Mouse (Mus musculus): ENCODE measurements at regions not wholly inside any gene's neighbourhood (a gene's known extent, or its start where the extent isn't known, plus 50 kb on each side); places are given as distances from the start of the nearest gene placed in this dataset.

DNA sequence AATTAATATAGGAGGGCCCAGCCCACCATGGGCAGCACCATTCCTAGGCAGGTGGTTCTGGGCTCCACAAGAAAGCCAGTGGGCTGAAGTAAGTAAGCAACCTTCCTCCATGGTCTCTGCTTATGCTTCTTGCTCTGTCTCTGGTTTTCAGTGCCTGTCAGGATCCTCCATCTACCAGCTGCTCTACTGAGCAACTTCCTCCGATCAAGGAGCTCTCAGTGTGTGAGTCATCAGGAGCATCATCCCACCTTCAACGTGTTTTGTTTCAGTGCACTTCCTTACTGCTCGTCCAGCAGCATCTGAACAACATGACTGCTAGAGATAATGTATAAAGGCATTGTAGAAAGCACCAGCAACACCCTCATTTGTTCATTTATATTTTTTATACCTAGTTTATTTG lies 368.0 kb downstream of the Pdcd6ip start:
- DNase-seq: no peak
- intact Hi-C loops (cut with DNase I): no loop called here

DNA sequence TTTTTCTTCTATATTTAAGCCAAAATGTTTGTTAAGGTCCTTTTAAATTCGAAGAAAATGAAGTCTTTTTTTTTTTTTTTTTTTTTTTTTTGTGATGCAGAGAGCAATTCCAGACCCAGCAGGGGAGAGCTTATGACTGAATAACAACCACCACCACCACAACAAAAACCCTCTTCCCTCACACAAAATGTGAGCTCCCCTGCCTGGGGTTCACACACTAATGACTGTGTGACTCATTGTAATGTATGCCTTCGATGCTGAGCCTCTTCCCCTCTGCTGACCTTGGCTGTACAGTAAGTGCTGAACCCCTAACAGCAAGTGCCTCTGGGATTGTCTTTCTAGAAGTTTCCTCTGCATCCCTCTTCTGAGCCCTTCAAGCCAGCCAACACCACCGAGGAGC lies 383.6 kb downstream of the Pdcd6ip start:
- DNase-seq: no peak
- intact Hi-C loops (cut with DNase I): no loop called here

DNA sequence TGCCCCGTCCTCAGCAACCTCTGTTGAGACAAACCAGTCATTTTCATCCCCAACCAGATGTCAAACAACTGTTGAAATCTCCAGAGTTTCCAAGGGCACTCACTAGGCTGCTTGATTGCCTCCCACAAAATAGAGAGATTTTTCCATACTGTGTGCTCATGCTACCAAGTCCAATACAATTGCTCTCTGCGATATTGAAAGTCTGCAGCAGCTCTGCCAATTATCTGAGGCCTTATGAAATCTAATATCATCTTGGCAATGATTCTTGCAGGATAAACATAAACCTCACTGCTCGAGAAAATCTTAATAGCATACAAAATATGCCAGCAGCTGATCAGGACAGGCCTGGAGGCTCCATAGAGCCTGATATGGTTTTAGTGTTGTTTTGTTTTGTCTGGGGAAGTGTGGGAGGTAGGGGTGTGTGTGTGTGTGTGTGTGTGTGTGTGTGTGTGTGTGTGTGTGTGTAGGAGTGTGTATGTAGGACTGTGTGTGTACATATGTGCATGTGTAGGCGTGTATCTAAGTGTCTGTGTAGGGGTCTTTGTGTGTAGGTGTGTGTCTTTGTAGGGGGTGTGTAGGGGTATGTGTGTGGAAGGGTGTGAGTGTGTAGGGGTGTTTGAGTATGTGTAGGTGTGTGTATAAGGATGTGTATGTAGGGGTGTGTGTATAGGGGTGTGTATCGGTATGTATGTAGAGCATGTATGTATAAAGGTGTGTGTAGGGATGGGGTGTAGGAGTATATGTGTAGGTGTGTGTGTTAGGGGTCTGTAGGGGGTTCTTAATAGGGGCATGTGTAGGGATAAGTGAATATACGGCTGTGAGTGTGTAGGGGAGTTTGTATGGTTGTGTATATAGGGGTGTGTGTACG lies 398.1 kb downstream of the Pdcd6ip start:
- no peak for DNase-seq
- intact Hi-C loops (cut with DNase I): no loop called here

DNA sequence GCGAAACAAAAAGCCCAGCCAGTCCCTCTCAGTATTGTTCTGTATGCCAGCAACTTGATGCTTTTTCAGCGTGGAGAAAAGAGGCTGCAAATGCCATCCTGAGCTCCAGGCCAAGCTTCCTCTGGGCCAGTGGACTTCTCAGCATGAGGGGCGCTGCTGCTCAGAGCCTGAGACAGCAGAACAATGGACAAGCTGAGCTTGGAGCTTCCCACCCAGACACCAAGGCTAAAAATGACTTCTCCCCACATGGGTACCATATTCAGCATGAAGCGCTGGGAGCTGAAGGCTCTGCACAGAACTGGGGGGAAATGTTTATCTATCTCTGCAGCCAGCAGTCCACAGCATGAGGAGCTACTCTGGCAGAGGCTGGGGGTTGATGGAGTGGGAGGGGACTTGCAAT lies 402.3 kb downstream of the Pdcd6ip start:
- intact Hi-C loops (cut with DNase I): no loop called here
- DNase-seq: no peak

DNA sequence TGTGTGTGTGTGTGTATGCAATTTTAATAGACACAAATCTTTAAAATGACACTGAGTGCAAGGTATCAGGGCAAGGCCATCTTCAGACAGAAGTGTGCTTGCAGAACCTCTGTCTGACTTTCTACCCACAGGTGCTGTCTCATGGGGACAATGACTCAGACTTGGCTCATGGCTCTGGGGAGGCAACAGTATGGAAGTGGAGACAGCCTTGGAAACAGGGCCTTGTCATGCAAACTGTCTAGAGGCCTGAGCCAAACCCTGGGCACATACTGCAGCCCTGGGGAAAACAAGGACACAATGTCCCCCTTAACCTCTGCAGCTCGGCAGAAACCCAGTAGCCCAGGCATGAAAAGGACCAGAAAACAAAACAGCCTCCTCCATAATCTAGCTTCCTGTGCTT lies 405.6 kb downstream of the Pdcd6ip start:
- no peak for DNase-seq

DNA sequence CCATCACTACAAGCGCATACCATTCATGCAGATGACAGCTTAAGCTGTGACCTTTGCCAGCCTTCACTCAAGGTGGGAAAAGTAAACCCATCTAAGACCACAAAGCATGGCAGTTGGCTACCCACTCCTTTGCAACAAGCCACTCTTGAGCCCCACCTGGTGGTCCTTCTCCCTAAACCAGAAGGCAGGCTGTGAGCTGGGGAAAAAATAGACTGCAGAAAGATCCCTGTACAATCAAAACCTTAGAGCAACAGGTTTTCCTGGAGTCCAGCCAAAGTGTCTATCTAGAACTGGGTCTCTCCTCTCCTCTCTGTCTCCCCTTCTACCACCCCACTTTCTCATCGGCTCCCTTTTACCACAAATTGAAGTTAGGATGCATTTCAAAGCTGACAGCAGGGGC lies 407.2 kb downstream of the Pdcd6ip start:
- intact Hi-C loops (cut with DNase I): no loop called here
- DNase-seq: no peak

More for the DNA sequence above, 405.6 kb downstream of the Pdcd6ip start:
- intact Hi-C loops (cut with DNase I): no loop called here

DNA sequence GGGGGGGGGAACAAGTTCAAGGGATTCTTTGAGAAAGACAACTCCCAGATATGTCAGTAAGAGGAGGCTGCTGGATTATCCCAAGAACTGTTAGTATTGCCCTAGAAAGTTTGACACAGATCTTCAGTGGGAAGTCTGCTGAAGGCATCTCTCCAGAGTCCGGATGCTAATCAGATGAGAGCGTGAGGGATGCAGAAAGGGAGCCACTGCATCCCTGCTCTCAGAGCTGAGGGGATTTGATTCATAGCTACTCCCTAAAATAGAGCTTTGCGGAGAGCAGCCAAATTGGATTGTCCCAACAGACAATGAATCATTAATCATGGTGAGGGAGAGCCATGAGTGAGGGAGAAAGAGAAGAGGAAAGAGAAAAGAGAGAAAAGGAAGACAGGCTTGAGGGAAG lies 408.2 kb downstream of the Pdcd6ip start:
- intact Hi-C loops (cut with DNase I): no loop called here
- DNase-seq: no peak

DNA sequence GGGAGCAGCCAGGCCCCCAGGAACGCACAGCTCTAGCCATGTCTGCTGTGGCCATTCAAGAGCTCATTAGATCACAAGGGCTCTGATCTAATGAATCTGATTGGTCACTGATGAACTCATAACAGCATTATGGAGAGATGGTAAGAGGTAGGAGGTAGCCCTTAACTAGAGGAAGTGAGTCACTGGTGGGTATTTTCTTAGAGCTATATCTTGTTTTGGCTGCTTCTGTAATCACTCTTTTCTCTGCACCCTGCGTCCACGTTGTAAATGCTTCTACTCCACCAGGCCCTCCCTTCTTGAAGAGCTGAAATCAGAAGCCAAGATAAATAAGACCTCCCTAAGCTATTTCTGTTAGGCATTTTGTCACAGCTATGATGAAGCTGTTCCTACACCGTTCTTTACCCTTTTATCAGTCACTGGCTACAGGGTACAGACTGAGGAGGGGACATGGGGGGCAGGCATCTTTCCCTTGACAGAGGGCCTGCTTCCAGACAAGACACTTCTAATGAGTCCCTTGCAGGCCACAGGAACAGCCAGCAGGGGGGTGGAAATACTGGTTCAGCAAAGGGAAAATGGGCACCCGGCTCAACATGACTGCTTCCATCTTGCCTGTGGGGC lies 412.1 kb downstream of the Pdcd6ip start:
- intact Hi-C loops (cut with DNase I): no loop called here
- no peak for DNase-seq

DNA sequence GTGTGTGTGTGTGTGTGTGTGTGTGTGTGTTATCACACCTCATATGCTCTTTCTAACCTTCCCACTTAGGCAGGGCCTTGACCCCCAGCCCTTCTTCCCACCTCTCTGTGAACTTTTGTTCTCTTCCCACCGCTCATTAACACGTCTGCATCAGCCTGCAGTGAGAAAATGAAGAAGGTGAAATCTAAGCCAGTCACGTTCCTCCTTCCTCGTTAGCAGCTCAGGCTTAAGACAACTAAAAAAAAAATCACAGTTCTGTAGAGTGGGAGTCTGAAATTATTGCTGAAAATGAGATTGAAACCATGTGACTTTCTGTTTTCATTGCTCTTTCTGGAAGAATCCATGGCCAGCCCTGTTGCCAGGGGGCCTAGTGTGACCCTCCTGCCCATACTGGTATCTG lies 420.7 kb downstream of the Pdcd6ip start:
- intact Hi-C loops (cut with DNase I): no loop called here
- DNase-seq: no peak

DNA sequence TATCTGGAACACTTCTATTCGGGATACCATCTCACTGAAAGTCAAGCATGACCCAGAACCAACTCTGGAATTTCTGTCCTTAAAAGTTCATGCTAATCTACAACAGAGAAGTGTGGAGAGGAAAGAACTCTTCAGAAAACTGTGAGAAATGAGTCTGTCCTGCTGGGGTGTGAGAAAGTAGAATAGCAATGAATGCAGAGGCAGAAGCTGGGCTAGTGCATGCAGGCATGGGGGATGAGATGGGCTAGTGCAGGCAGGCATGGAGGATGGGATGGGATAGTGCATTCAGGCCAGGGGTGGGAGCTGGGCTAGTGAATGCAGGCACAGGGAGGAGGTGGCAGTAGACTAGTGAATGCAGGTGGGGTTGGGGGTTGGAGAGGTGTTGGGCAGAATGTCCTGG lies 424.8 kb downstream of the Pdcd6ip start:
- DNase-seq: no peak
- intact Hi-C loops (cut with DNase I): no loop called here

DNA sequence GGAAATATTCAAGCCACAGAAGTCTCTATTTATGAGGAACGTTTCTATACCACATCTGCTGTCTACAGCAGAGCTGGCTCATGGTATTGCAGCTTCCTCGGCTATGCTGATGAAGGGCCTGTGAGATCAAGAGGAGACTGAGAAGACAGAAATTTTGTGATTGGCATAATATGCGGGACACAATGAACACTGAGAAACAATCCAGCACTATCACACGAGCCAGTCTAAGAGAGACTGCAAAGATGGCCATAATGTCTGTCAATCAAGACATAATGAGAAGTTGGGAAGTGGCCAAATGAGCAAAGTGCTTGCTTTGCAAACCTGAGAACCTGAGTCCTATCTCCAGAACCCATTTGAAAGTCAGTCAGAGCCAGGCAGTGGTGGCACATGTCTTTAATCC lies 437.5 kb downstream of the Pdcd6ip start:
- no peak for DNase-seq
- intact Hi-C loops (cut with DNase I): no loop called here

DNA sequence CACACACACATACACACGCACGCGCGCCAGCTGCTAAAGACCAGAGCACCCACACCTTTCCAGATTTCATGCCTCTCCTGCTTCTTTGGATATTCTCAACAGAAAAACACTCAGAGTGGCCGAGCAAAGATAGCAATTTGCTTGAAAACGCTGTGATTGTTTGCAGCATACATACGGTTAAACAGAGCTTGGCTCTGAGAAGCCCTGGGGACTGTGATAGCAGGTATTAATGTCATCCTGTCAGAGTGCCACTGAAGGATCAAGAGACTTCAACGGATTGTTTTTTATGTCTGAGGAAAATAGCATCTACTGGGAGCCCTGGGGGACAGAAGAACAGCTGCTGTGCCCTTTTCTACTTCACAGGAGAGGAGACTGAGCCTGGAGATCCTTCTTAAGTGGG lies 440.4 kb downstream of the Pdcd6ip start:
- DNase-seq: no peak
- intact Hi-C loops (cut with DNase I): no loop called here

DNA sequence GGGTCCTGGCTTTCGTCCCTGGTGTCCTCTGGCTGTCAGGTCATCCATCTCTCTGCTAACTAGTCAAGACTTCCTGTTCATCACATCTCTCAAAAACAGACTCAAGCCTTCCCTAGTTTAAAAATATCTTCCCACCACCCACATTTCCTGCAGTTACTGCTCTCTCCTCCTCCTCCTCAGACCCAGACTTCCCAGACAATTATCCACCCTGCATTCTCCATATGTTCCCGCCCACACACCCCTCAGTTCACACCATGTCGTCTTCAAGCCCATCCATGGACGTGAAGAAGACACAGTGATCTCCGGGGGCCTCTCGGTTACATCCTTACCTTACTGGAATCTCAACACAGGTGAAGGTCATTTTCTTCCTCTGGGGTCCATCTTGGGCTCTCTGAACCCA lies 444.4 kb downstream of the Pdcd6ip start:
- intact Hi-C loops (cut with DNase I): no loop called here
- no peak for DNase-seq

DNA sequence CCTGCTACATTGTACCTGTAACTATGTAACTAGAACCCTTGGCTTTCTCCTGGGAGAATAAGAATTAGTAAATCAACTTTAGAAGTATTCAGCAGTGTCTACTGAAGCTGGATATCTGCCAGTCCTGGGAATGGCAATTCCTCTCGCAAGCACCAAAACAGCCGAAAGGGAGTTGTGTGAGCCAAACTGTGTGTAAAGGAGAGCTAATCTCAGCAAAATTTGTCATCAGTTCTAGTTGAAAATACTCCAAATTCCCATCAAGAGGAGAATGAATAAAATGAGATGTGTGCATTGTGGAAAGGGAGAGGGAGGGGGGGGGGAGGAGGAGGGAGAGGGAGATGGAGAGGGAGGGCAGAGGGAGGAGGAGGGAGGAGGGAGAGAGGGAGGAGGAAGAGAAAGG lies 447.8 kb downstream of the Pdcd6ip start:
- intact Hi-C loops (cut with DNase I): no loop called here
- DNase-seq: no peak

DNA sequence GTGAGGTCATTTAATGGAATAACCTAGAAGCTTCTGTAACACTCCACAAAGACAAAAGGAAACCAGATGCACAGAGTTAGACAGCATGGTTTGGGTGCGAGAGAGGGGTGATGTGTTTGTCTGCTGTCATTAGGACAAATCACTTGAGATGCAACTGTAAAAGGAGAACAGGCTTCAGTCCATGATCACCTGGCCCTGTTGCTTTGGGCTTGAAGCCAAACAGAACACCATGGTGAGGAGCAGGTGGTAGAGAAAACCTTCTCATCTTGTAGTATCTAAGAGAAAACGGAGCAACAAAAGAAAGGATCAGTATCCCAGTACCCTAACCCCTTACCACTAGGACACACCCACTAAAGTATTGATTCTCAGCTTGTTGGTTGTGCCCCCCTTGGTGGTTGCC lies 449.5 kb downstream of the Pdcd6ip start:
- intact Hi-C loops (cut with DNase I): no loop called here
- no peak for DNase-seq

DNA sequence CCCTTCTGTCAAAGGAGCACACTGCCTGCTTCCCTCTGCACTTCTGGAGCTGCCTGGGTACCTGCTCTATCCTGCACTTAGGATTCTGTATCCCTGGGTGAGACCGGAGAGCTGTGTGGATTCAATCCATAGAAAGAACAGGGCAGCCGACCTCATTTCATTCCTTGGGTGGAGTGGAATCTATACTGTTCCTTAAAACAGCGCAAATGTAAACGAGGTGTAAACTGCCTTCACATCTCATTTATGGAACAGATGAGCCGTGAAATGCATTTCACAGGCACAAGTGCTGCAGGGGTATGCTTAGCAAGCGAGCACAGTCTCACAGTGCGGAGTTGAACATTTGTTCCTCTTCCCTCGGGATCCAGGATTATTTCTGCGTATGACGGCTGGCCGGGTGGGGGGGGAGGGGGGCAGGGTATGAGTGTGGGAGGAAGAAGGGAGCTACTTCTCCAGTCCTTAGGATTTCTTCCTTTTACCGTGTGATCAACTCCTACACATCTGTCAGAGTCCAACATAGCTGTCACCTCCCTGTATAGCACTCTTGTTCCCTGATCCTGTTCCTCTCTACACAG lies 459.3 kb downstream of the Pdcd6ip start:
- DNase-seq: no peak
- intact Hi-C loops (cut with DNase I): no loop called here

DNA sequence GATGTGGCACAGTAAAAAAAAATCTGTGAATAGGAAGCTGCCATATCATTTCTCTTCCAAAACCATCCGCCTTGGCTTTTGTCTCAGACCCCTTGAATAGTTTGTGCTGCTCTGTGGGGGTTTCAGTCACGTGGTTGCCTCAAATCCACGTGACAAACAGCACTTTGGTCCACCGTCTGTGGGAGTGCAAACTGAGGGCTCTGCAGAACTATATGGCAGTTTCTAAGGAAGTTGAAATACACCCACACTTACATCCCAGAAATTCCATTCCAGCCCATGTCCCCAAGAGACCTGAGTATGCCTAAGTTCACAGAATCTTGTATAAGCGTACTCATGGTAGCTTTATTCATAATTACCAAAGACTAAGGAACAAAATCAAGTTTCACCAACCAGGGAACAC lies 460.1 kb downstream of the Pdcd6ip start:
- DNase-seq: no peak
- intact Hi-C loops (cut with DNase I): no loop called here

DNA sequence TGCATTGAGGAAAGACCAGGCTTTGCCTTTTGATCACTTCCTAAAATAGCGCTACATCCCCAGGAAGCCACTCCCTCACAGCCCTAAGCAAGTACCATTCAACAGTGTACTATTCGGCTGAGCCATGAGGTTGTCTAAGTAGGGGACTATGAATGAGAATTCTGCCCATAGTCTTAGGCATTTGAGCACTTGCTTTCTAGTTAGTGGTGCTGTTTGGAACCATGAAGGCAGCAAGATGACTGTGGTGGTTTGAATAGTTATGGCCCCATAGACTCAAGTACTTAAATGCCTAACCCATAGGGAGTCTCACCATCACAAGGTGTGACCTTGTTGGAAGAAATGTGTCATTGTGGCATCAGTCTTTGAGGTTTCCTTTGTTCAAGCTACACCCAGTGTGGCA lies 464.2 kb downstream of the Pdcd6ip start:
- DNase-seq: no peak
- intact Hi-C loops (cut with DNase I): no loop called here

DNA sequence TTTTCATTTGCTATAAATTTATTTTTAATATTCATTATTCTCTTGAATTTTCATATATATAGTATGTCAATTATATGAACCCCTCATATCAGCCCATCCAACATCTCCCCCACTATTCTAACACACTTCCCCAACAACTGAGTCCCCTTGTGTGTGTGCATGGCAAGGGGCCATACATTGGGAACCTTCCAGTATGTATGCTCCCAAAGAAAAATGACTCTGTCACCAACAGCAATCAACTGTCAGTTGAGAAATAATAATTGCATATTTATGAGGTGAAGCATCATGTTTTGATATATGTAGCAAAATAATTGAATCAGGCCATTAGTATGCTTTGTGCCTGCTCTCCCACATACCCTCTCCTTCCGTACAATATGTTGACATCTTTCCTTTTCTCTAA lies 474.7 kb downstream of the Pdcd6ip start:
- intact Hi-C loops (cut with DNase I): no loop called here
- DNase-seq: no peak

DNA sequence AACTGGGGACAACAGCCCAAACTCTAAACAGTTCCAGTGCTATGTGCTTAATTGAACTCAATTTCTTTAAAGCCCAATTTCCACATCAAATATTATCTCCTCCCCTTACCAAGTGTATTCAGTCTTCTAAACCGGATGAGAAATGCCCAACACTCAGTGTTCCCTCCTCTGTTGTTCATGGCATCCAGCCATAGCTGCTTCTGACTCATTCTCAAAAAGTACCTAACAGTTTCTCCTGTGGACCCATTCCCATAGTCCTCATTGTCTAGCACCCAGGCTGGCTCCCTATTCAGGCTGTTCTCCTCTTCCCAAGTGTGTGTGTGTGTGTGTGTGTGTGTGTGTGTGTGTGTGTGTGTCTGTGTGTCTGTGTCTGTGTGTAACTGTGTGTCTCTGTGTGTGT lies 478.7 kb downstream of the Pdcd6ip start:
- intact Hi-C loops (cut with DNase I): no loop called here

DNA sequence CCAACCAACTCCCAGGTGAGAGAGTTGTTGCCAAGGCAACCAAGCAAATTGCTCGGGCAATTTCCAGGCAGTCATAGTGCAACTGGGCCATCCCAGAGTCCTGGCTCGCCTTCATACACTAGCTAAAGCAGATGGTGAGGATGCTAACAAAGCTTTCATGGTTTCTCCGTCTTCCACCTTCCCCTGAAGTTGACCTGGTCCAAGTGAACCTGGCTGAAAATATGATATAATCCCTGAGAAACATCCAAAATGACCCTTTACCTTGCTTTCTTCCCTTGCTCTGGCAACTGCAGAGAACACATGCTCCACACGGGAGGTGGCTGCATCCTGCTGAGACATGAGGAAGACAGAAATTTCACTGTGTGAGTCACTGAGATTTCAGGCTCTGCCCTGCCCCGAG lies 494.1 kb downstream of the Pdcd6ip start:
- DNase-seq: no peak
- intact Hi-C loops (cut with DNase I): no loop called here

More for the DNA sequence above, 478.7 kb downstream of the Pdcd6ip start:
- no peak for DNase-seq

DNA sequence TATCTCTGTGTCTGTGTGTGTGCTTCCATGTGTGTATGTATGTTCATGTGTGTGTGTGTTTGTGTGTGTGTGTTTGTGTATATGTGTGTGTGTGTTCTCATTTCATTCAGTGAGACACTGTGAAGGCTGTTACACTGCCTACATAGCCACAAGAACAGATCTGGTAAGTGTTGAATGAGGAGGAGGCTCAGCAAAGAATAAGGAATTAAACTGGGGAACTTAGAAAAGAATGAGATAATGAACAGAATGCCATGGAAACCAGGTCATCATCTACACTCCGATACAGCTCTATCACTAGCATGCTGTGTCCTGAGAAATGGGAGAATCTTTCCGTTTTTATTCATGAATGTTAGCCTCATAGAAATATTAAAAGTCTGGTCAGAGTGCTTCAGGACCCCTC lies 495.7 kb downstream of the Pdcd6ip start:
- intact Hi-C loops (cut with DNase I): no loop called here
- DNase-seq: no peak

All from gastrocnemius, postnatal 36 days (tissue).